Mouse (Mus musculus) kidney, embryonic 14.5 days (tissue): ENCODE measurements at regions not wholly inside any gene's neighbourhood (a gene's known extent, or its start where the extent isn't known, plus 50 kb on each side); places are given as distances from the start of the nearest gene placed in this dataset.

Experiments
- ATAC-seq: fragments of 200-750 bp; cut with Nextera tagmentation; 2 replicates; pipeline ENCODE4 v1.8.0; 2017; ENCODE audit warnings: moderate number of reproducible peaks, mild to moderate bottlenecking, moderate TSS enrichment, moderate library complexity; ENCODE audit not compliant: low FRiP score, low TSS enrichment
- H3K27ac ChIP-seq: fragments of 300-500 bp; sonication (generic); 2 replicates; pipeline ENCODE4 v1.5.1; 2014; ENCODE audit warnings: low read depth, mild to moderate bottlenecking, low read length, moderate library complexity, mixed read lengths
- H3K27me3 ChIP-seq: fragments of 300-500 bp; sonication (generic); 2 replicates; pipeline ENCODE4 v1.6.1; 2014; ENCODE audit warnings: mild to moderate bottlenecking, low read length; ENCODE audit not compliant: control insufficient read depth, insufficient read depth
- H3K36me3 ChIP-seq: fragments of 300-500 bp; sonication (generic); 2 replicates; pipeline ENCODE4 v1.6.1; 2014; ENCODE audit warnings: low read length, mixed read lengths; ENCODE audit not compliant: control insufficient read depth, insufficient read depth
- H3K4me1 ChIP-seq: fragments of 300-500 bp; sonication (generic); 2 replicates; pipeline ENCODE4 v1.6.1; 2014; ENCODE audit warnings: low read length, mixed read lengths; ENCODE audit not compliant: control insufficient read depth, insufficient read depth
- H3K4me2 ChIP-seq: fragments of 300-500 bp; sonication (generic); replicated peaks from 2 replicates; pipeline ENCODE4 v1.6.1; 2014; ENCODE audit warnings: low read depth, mild to moderate bottlenecking, low read length
- H3K4me3 ChIP-seq: fragments of 300-500 bp; sonication (generic); 2 replicates; pipeline ENCODE4 v1.5.1; 2014; ENCODE audit warnings: mild to moderate bottlenecking, low read length
- H3K9ac ChIP-seq: fragments of 300-500 bp; sonication (generic); 2 replicates; pipeline ENCODE4 v1.6.1; 2014; ENCODE audit warnings: low read depth, mild to moderate bottlenecking, low read length, moderate library complexity
- H3K9me3 ChIP-seq: fragments of 300-500 bp; sonication (generic); 2 replicates; pipeline ENCODE4 v1.6.1; 2016; ENCODE audit warnings: low read length; ENCODE audit not compliant: control insufficient read depth
- WGBS: fragments of 180-500 bp; shearing (Covaris S2); extraction: QIAGEN DNeasy Blood & Tissue Kit; methylation state at CpG from one replicate; pipeline ENCODE4 v1.1.7; 2014; 5-methylcytosine and 5-hydroxymethylcytosine counted together

GRCm38 (mm10) chr12:77698088-77698487 is 460.2 kb downstream of the Fut8 start:
- H3K9ac ChIP-seq = no peak overlapping the region
- no peak overlapping the region for H3K4me2 ChIP-seq
- 60% methylated on average over 7 of the region's 7 CpGs for WGBS
- ATAC-seq = no peak
- no peaks in the 10 kb centered on the region for H3K36me3 ChIP-seq
- H3K4me1 ChIP-seq = 0 out of 2 replicates have a peak, but pooled peaks cover 4% of the 10 kb centered on the region
- no peaks in the 10 kb centered on the region for H3K27me3 ChIP-seq
- H3K9me3 ChIP-seq = no peaks in the 10 kb centered on the region
- no peak overlapping the region for H3K4me3 ChIP-seq
- H3K27ac ChIP-seq = no peak overlapping the region

GRCm38 (mm10) chr12:77699896-77700605 is 462.1 kb downstream of the Fut8 start:
- no peak overlapping the region for H3K4me2 ChIP-seq
- H3K9ac ChIP-seq = no peak overlapping the region
- 0 out of 2 replicates have a peak, but pooled peaks cover 4% of the 10 kb centered on the region for H3K4me1 ChIP-seq
- no peak for ATAC-seq
- 55% methylated on average over 2 of the region's 2 CpGs for WGBS
- no peak overlapping the region for H3K27ac ChIP-seq
- H3K36me3 ChIP-seq = no peaks in the 10 kb centered on the region
- no peaks in the 10 kb centered on the region for H3K9me3 ChIP-seq
- no peaks in the 10 kb centered on the region for H3K27me3 ChIP-seq
- no peak overlapping the region for H3K4me3 ChIP-seq

- no peaks in the 10 kb centered on the region for H3K27me3 ChIP-seq
- no peak overlapping the region for H3K9ac ChIP-seq
- H3K9me3 ChIP-seq = no peaks in the 10 kb centered on the region
- H3K27ac ChIP-seq = no peak overlapping the region
- no peaks in the 10 kb centered on the region for H3K36me3 ChIP-seq
- H3K4me2 ChIP-seq = no peak overlapping the region
- no peak overlapping the region for H3K4me3 ChIP-seq
- no peaks in the 10 kb centered on the region for H3K4me1 ChIP-seq
- ATAC-seq = no peak
- 62% methylated on average over 7 of the region's 7 CpGs for WGBS
Measured at GRCm38 (mm10) chr12:77715506-77715905, 477.6 kb downstream of the Fut8 start.

- no peaks in the 10 kb centered on the region for H3K4me1 ChIP-seq
- H3K27me3 ChIP-seq = no peaks in the 10 kb centered on the region
- no peak overlapping the region for H3K4me3 ChIP-seq
- 34% methylated on average over 2 of the region's 2 CpGs for WGBS
- no peaks in the 10 kb centered on the region for H3K9me3 ChIP-seq
- H3K4me2 ChIP-seq = no peak overlapping the region
- no peak overlapping the region for H3K9ac ChIP-seq
- no peak for ATAC-seq
- no peaks in the 10 kb centered on the region for H3K36me3 ChIP-seq
- no peak overlapping the region for H3K27ac ChIP-seq
Measured at GRCm38 (mm10) chr12:77715979-77716378, 478.1 kb downstream of the Fut8 start.

GRCm38 (mm10) chr12:77727766-77728165 is 466.3 kb upstream of the Gm6657 start:
- H3K27ac ChIP-seq = no peak overlapping the region
- no peak for ATAC-seq
- no peaks in the 10 kb centered on the region for H3K9me3 ChIP-seq
- no peaks in the 10 kb centered on the region for H3K4me1 ChIP-seq
- H3K27me3 ChIP-seq = no peaks in the 10 kb centered on the region
- no peaks in the 10 kb centered on the region for H3K36me3 ChIP-seq
- 76% methylated on average over 4 of the region's 4 CpGs for WGBS
- no peak overlapping the region for H3K4me2 ChIP-seq
- no peak overlapping the region for H3K9ac ChIP-seq
- H3K4me3 ChIP-seq = no peak overlapping the region

GRCm38 (mm10) chr12:77739047-77739760 is 454.8 kb upstream of the Gm6657 start:
- no peak overlapping the region for H3K4me3 ChIP-seq
- H3K4me1 ChIP-seq = peaks cover 9% of the 10 kb centered on the region; the same call in 1 of the 2 replicates
- H3K9ac ChIP-seq = no peak overlapping the region
- H3K27me3 ChIP-seq = no peaks in the 10 kb centered on the region
- H3K4me2 ChIP-seq = no peak overlapping the region
- H3K9me3 ChIP-seq = no peaks in the 10 kb centered on the region
- no peak overlapping the region for H3K27ac ChIP-seq
- H3K36me3 ChIP-seq = no peaks in the 10 kb centered on the region
- ATAC-seq = peak; percentile 75
- WGBS = 18% methylated on average over 6 of the region's 6 CpGs

GRCm38 (mm10) chr12:77742716-77743115 is 451.3 kb upstream of the Gm6657 start:
- WGBS = 44% methylated on average over 3 of the region's 3 CpGs
- no peak overlapping the region for H3K4me3 ChIP-seq
- H3K36me3 ChIP-seq = no peaks in the 10 kb centered on the region
- H3K9ac ChIP-seq = no peak overlapping the region
- ATAC-seq = no peak
- no peak overlapping the region for H3K4me2 ChIP-seq
- H3K9me3 ChIP-seq = no peaks in the 10 kb centered on the region
- H3K27ac ChIP-seq = no peak overlapping the region
- H3K4me1 ChIP-seq = peaks cover 9% of the 10 kb centered on the region; the same call in 1 of the 2 replicates
- no peaks in the 10 kb centered on the region for H3K27me3 ChIP-seq

GRCm38 (mm10) chr12:77749438-77750007 is 444.5 kb upstream of the Gm6657 start:
- Histone ChIP-seq H3K4me2 (no peak overlapping the region), H3K9ac (no peak overlapping the region), H3K27ac (no peak overlapping the region), H3K27me3 (no peaks in the 10 kb centered on the region), H3K4me1 (no peaks in the 10 kb centered on the region), H3K36me3 (no peaks in the 10 kb centered on the region), H3K4me3 (no peak overlapping the region), H3K9me3 (no peaks in the 10 kb centered on the region)
- WGBS = 84% methylated on average over 3 of the region's 3 CpGs
- no peak for ATAC-seq

GRCm38 (mm10) chr12:77752181-77752580 is 441.9 kb upstream of the Gm6657 start:
- Histone ChIP-seq H3K36me3 (no peaks in the 10 kb centered on the region), H3K27me3 (no peaks in the 10 kb centered on the region), H3K4me1 (no peaks in the 10 kb centered on the region), H3K4me3 (no peak overlapping the region), H3K27ac (no peak overlapping the region), H3K9ac (no peak overlapping the region), H3K4me2 (no peak overlapping the region), H3K9me3 (no peaks in the 10 kb centered on the region)
- WGBS = 74% methylated on average over 5 of the region's 5 CpGs
- no peak for ATAC-seq
